Mouse (Mus musculus): Measurements from ENCODE around the gene Stim2. TPM values are rescaled to one million over a fixed set of nuclear protein-coding genes. Genes with fewer than 3 reads are reported as not detected.

The Stim2 gene
- total and polyA plus RNA-seq, 3 experiments: 11.7 to 18.6 TPM; not detected in 1

GRCm38 (mm10) chr5:54109096-54109495, 110.8 kb downstream of the Stim2 start:
- Histone ChIP-seq H3K9me3 (replicated peaks; ENCODE audit: insufficient read depth, low read length) (no peaks in the 10 kb centered on the region), H3K9ac (ENCODE audit: control insufficient read depth, low read depth, low read length, poor library complexity, severe bottlenecking) (no peak overlapping the region), H3K4me1 (ENCODE audit: control insufficient read depth in 1 of 2, insufficient read depth in 2 of 2, low read length in 2 of 2) (no peaks in the 10 kb centered on the region), H3K36me3 (ENCODE audit: control insufficient read depth in 1 of 2, insufficient read depth in 2 of 2, low read length in 2 of 2) (no peaks in the 10 kb centered on the region; a peak in 2 of 4 replicates), H3K27ac (ENCODE audit: control insufficient read depth, low read depth, low read length) (no peak overlapping the region), H3K79me2 (ENCODE audit: control insufficient read depth, insufficient read depth, low read length, poor library complexity) (no peaks in the 10 kb centered on the region), H3K27me3 (ENCODE audit: control insufficient read depth in 1 of 2, insufficient read depth in 2 of 2, low read length in 2 of 2) (no peaks in the 10 kb centered on the region), H3K4me3 (ENCODE audit: control insufficient read depth in 1 of 2, insufficient read depth in 1 of 2, low read depth in 2 of 2, low read length in 2 of 2) (no peak overlapping the region)
- TF ChIP-seq CTCF (IDR thresholded peaks at IDR 0.05 in 2 of 3, conservative IDR thresholded peaks at IDR 0.05 in 1 of 3; ENCODE audit: control insufficient read depth in 1 of 3, insufficient read depth in 1 of 3, low read depth in 2 of 3, low read length in 3 of 3, poor library complexity in 1 of 3, severe bottlenecking in 1 of 3) (no peak), ZMIZ1 (IDR thresholded peaks at IDR 0.05; ENCODE audit: low read depth, low read length) (no peak), USF1 (IDR thresholded peaks at IDR 0.05; ENCODE audit: low read depth, low read length) (no peak), RAD21 (IDR thresholded peaks at IDR 0.05; ENCODE audit: low read depth, low read length) (no peak), ELF1 (IDR thresholded peaks at IDR 0.05; ENCODE audit: low read depth, low read length) (no peak), ZNF384 (IDR thresholded peaks at IDR 0.05; ENCODE audit: low read depth, low read length) (no peak), GABPA (IDR thresholded peaks at IDR 0.05; ENCODE audit: low read depth, low read length) (no peak), E2F4 (IDR thresholded peaks at IDR 0.05; ENCODE audit: borderline replicate concordance, low read depth, low read length) (no peak), MYC (IDR thresholded peaks at IDR 0.05; ENCODE audit: low read depth, low read length) (no peak), TBP (IDR thresholded peaks at IDR 0.05; ENCODE audit: low read depth, low read length) (no peak), ZC3H11A (IDR thresholded peaks at IDR 0.05; ENCODE audit: low read depth, low read length) (no peak), ETS1 (IDR thresholded peaks at IDR 0.05; ENCODE audit: low read depth, low read length) (no peak), ZKSCAN1 (IDR thresholded peaks at IDR 0.05; ENCODE audit: low read depth, low read length) (no peak), BHLHE40 (IDR thresholded peaks at IDR 0.05; ENCODE audit: borderline replicate concordance, low read depth, low read length) (no peak), TAL1 (IDR thresholded peaks at IDR 0.05; ENCODE audit: low read length) (no peak), UBTF (IDR thresholded peaks at IDR 0.05; ENCODE audit: borderline replicate concordance, insufficient read depth, low read depth, low read length) (no peak), CHD2 (IDR thresholded peaks at IDR 0.05; ENCODE audit: low read length) (no peak), SMC3 (IDR thresholded peaks at IDR 0.05; ENCODE audit: low read depth, low read length) (no peak), MXI1 (IDR thresholded peaks at IDR 0.05; ENCODE audit: low read depth, low read length) (no peak), NELFE (IDR thresholded peaks at IDR 0.05; ENCODE audit: low read depth, low read length) (no peak)
- no peak for DNase-seq (ENCODE audit: low read depth, low spot score)

GRCm38 (mm10) chr5:54110789-54111188, 112.5 kb downstream of the Stim2 start:
- no peak for DNase-seq (ENCODE audit: low read depth, low spot score)
- H3K9me3 ChIP-seq (replicated peaks; ENCODE audit: insufficient read depth, low read length): no peaks in the 10 kb centered on the region
- H3K27me3 ChIP-seq (ENCODE audit: control insufficient read depth in 1 of 2, insufficient read depth in 2 of 2, low read length in 2 of 2): no peaks in the 10 kb centered on the region
- no peaks in the 10 kb centered on the region for H3K4me1 ChIP-seq (ENCODE audit: control insufficient read depth in 1 of 2, insufficient read depth in 2 of 2, low read length in 2 of 2)
- H3K9ac ChIP-seq (ENCODE audit: control insufficient read depth, low read depth, low read length, poor library complexity, severe bottlenecking): no peak overlapping the region
- H3K79me2 ChIP-seq (ENCODE audit: control insufficient read depth, insufficient read depth, low read length, poor library complexity): no peaks in the 10 kb centered on the region
- no peak overlapping the region for H3K4me3 ChIP-seq (ENCODE audit: control insufficient read depth in 1 of 2, insufficient read depth in 1 of 2, low read depth in 2 of 2, low read length in 2 of 2)
- no peaks in the 10 kb centered on the region for H3K36me3 ChIP-seq (ENCODE audit: control insufficient read depth in 1 of 2, insufficient read depth in 2 of 2, low read length in 2 of 2)
- TF ChIP-seq SIN3A (IDR thresholded peaks at IDR 0.05; ENCODE audit: low read length) (no peak), POLR2AphosphoS2 (IDR thresholded peaks at IDR 0.05; ENCODE audit: low read length) (no peak), RCOR1 (IDR thresholded peaks at IDR 0.05; ENCODE audit: low read depth, low read length) (no peak), USF1 (IDR thresholded peaks at IDR 0.05; ENCODE audit: low read depth, low read length) (no peak), USF2 (IDR thresholded peaks at IDR 0.05; ENCODE audit: borderline replicate concordance in 1 of 2, insufficient read depth in 1 of 2, low read depth in 1 of 2, low read length in 2 of 2) (no peak), POLR2A (IDR thresholded peaks at IDR 0.05; ENCODE audit: control insufficient read depth in 1 of 2, insufficient read depth in 1 of 2, low read depth in 1 of 2, low read length in 2 of 2, poor library complexity in 1 of 2) (no peak), GABPA (IDR thresholded peaks at IDR 0.05; ENCODE audit: low read depth, low read length) (no peak), CTCF (IDR thresholded peaks at IDR 0.05 in 2 of 3, conservative IDR thresholded peaks at IDR 0.05 in 1 of 3; ENCODE audit: control insufficient read depth in 1 of 3, insufficient read depth in 1 of 3, low read depth in 2 of 3, low read length in 3 of 3, poor library complexity in 1 of 3, severe bottlenecking in 1 of 3) (no peak), EP300 (IDR thresholded peaks at IDR 0.05; ENCODE audit: low read depth in 1 of 2, low read length in 2 of 2) (no peak), SMC3 (IDR thresholded peaks at IDR 0.05; ENCODE audit: low read depth, low read length) (no peak), ZC3H11A (IDR thresholded peaks at IDR 0.05; ENCODE audit: low read depth, low read length) (no peak), KAT2A (conservative IDR thresholded peaks at IDR 0.05; ENCODE audit: low read depth, low read length) (no peak), ZNF384 (IDR thresholded peaks at IDR 0.05; ENCODE audit: low read depth, low read length) (no peak), MXI1 (IDR thresholded peaks at IDR 0.05; ENCODE audit: low read depth, low read length) (no peak), JUND (IDR thresholded peaks at IDR 0.05; ENCODE audit: low read depth, low read length) (no peak), UBTF (IDR thresholded peaks at IDR 0.05; ENCODE audit: borderline replicate concordance, insufficient read depth, low read depth, low read length) (no peak), MAX (IDR thresholded peaks at IDR 0.05; ENCODE audit: low read length) (no peak), RAD21 (IDR thresholded peaks at IDR 0.05; ENCODE audit: low read depth, low read length) (no peak)
- H3K27ac ChIP-seq (ENCODE audit: control insufficient read depth, low read depth, low read length): no peak overlapping the region

Measured in MEL (cell line).